Mouse (Mus musculus) CD4-positive, CD25-positive, alpha-beta regulatory T cell, adult 9 weeks (primary cell): ENCODE measurements around the gene Crnn. TPM values are rescaled to one million over a fixed set of nuclear protein-coding genes. Genes with fewer than 3 reads are reported as not detected.

Experiments
- polyA plus RNA-seq: library from polyadenylated mRNA; unstranded; fragments of 100-300 nt; shearing (Covaris generic); gene quantifications from one replicate; pipeline ENCODE4 v1.2.1, GENCODE M21; 2017

The Crnn gene
- not detected for polyA plus RNA-seq

GRCm38 (mm10) chr3:93144510-93145051 is at the start of gene Crnn:
Gene Crnn, plus strand, starts transcription at chr3:93144787.

GRCm38 (mm10) chr3:93196978-93197377 is 52.4 kb downstream of the Crnn start, which contains the start of gene Flg2:
Gene Flg2, plus strand, starts transcription at chr3:93197278.

Other genes with a start within 250 kb of the Crnn start
- gene Lce3a, start 218.6 kb upstream of the Crnn start, polyA plus RNA-seq = not detected
- gene Lce3b, start 211.8 kb upstream of the Crnn start, polyA plus RNA-seq = not detected
- gene Lce3c, start 200.3 kb upstream of the Crnn start, polyA plus RNA-seq = not detected
- not detected for gene Lce3d, start 187.4 kb upstream of the Crnn start, polyA plus RNA-seq
- gene Lce3e, start 177.7 kb upstream of the Crnn start, polyA plus RNA-seq = not detected
- gene Lce3f, start 152.6 kb upstream of the Crnn start, polyA plus RNA-seq = not detected
- gene Crct1, start 129.1 kb upstream of the Crnn start, polyA plus RNA-seq = not detected
- gene Lce1m, start 125.7 kb upstream of the Crnn start, polyA plus RNA-seq = not detected
- 0.40 TPM for gene Gm4858, start 76.0 kb upstream of the Crnn start, polyA plus RNA-seq
- gene Flg2, start 52.5 kb downstream of the Crnn start, polyA plus RNA-seq = not detected
- gene Flg, start 128.7 kb downstream of the Crnn start, polyA plus RNA-seq = not detected
- not detected for gene Hrnr, start 175.0 kb downstream of the Crnn start, polyA plus RNA-seq
- not detected for gene Rptn, start 248.9 kb downstream of the Crnn start, polyA plus RNA-seq